Mouse (Mus musculus): ENCODE results near the gene Mab21l2. TPM values are rescaled to one million over a fixed set of nuclear protein-coding genes. Genes with fewer than 3 reads are reported as not detected.

Gene Mab21l2
- polyA plus RNA-seq, 1 experiment from 2014 or later, result 0.30 TPM

DNA sequence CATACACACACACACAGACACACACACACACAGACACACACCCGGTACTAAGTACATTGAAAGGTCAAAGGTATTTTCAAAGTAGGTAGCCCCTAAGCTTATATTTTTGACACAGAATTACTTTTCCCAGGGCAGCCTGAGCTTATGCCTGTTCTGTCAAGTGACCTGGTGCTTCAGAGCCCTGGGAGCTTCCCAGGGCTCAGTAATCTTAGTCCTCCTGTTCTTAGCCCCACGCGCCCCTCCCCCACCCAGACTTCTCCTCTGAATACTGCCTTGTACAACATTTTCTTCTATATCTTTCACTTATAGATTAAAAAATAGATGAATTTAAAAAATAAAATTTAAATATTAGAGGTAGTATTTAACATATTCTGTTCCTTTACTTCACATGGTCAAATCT is 3.6 kb downstream of the Mab21l2 start:
- Histone ChIP-seq H3K9ac (ENCODE audit: low read depth, low read length) (no peak overlapping the region), H3K27me3 (ENCODE audit: control insufficient read depth, insufficient read depth, low read length) (peaks cover 25% of the 10 kb centered on the region), H3K4me3 (ENCODE audit: low read length) (no peak overlapping the region), H3K4me1 (ENCODE audit: control insufficient read depth, insufficient read depth, low read length) (peaks cover 8% of the 10 kb centered on the region; the same call in 1 of the 2 replicates), H3K4me2 (replicated peaks; ENCODE audit: low read depth, low read length) (no peak overlapping the region), H3K27ac (ENCODE audit: low read depth, low read length) (no peak overlapping the region), H3K36me3 (ENCODE audit: control insufficient read depth, insufficient read depth, low read length) (no peaks in the 10 kb centered on the region), H3K9me3 (ENCODE audit: control insufficient read depth, low read length) (no peaks in the 10 kb centered on the region)
- ATAC-seq (ENCODE audit: low FRiP score, low TSS enrichment), result no peak
- 34% methylated on average over 3 of the region's 3 CpGs for WGBS

GRCm38 (mm10) chr3:86541863-86542397 is 6.5 kb downstream of the Mab21l2 start:
- Histone ChIP-seq H3K4me3 (ENCODE audit: low read length) (no peak overlapping the region), H3K36me3 (ENCODE audit: control insufficient read depth, insufficient read depth, low read length) (no peaks in the 10 kb centered on the region), H3K9ac (ENCODE audit: low read depth, low read length) (no peak overlapping the region), H3K4me2 (replicated peaks; ENCODE audit: low read depth, low read length) (no peak overlapping the region), H3K27ac (ENCODE audit: low read depth, low read length) (no peak overlapping the region), H3K27me3 (ENCODE audit: control insufficient read depth, insufficient read depth, low read length) (peaks cover 13% of the 10 kb centered on the region), H3K4me1 (ENCODE audit: control insufficient read depth, insufficient read depth, low read length) (peaks cover 12% of the 10 kb centered on the region), H3K9me3 (ENCODE audit: control insufficient read depth, low read length) (no peaks in the 10 kb centered on the region)
- ATAC-seq (ENCODE audit: low FRiP score, low TSS enrichment), result no peak
- 61% methylated on average over 1 of the region's 1 CpGs for WGBS

GRCm38 (mm10) chr3:86541074-86541614 is 7.3 kb downstream of the Mab21l2 start:
- Histone ChIP-seq H3K4me2 (replicated peaks; ENCODE audit: low read depth, low read length) (no peak overlapping the region), H3K27ac (ENCODE audit: low read depth, low read length) (no peak overlapping the region), H3K4me1 (ENCODE audit: control insufficient read depth, insufficient read depth, low read length) (peaks cover 10% of the 10 kb centered on the region), H3K36me3 (ENCODE audit: control insufficient read depth, insufficient read depth, low read length) (no peaks in the 10 kb centered on the region), H3K4me3 (ENCODE audit: low read length) (no peak overlapping the region), H3K9me3 (ENCODE audit: control insufficient read depth, low read length) (no peaks in the 10 kb centered on the region), H3K9ac (ENCODE audit: low read depth, low read length) (no peak overlapping the region), H3K27me3 (ENCODE audit: control insufficient read depth, insufficient read depth, low read length) (peaks cover 7% of the 10 kb centered on the region)
- no peak for ATAC-seq (ENCODE audit: low FRiP score, low TSS enrichment)
- 81% methylated on average over 4 of the region's 4 CpGs for WGBS

DNA sequence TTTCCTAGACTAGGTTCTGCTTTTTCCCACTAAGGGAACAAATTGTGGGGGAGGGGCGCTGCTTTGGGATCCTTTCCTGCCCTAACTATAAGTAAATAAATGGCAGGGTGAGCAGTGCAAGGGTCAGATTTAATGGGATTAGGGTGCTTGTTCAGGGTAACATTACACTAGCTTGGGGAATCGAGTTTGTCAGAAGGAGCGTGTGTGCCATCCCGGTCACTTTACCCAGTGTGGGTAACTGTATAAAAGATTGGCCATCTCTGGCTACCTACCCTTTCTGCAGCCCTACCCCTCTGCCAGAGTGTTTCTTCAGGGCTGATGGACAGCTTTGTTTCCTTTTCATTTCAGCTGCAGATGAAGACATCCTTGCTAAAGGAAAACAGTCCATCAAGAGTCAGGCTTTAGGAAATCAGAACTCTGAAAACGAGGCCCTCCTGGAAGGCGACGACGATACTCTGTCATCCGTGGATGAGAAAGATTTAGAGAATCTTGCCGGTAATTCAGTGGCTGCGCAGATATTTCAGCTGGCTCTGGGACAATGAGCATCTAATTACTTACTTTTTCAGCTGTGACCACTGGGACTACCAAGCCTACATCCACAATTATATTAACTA is 8.8 kb downstream of the Mab21l2 start:
- peak overlapping the region; percentile 17 for H3K4me2 ChIP-seq (replicated peaks; ENCODE audit: low read depth, low read length)
- peaks cover 10% of the 10 kb centered on the region for H3K4me1 ChIP-seq (ENCODE audit: control insufficient read depth, insufficient read depth, low read length)
- ATAC-seq (ENCODE audit: low FRiP score, low TSS enrichment), result peak; percentile 80; the same call in 1 of the 2 replicates
- H3K27ac ChIP-seq (ENCODE audit: low read depth, low read length), result no peak overlapping the region
- H3K9me3 ChIP-seq (ENCODE audit: control insufficient read depth, low read length), result no peaks in the 10 kb centered on the region
- 25% methylated on average over 11 of the region's 11 CpGs for WGBS
- no peaks in the 10 kb centered on the region for H3K36me3 ChIP-seq (ENCODE audit: control insufficient read depth, insufficient read depth, low read length)
- no peak overlapping the region for H3K4me3 ChIP-seq (ENCODE audit: low read length)
- H3K9ac ChIP-seq (ENCODE audit: low read depth, low read length), result no peak overlapping the region
- H3K27me3 ChIP-seq (ENCODE audit: control insufficient read depth, insufficient read depth, low read length), result peaks cover 5% of the 10 kb centered on the region

DNA sequence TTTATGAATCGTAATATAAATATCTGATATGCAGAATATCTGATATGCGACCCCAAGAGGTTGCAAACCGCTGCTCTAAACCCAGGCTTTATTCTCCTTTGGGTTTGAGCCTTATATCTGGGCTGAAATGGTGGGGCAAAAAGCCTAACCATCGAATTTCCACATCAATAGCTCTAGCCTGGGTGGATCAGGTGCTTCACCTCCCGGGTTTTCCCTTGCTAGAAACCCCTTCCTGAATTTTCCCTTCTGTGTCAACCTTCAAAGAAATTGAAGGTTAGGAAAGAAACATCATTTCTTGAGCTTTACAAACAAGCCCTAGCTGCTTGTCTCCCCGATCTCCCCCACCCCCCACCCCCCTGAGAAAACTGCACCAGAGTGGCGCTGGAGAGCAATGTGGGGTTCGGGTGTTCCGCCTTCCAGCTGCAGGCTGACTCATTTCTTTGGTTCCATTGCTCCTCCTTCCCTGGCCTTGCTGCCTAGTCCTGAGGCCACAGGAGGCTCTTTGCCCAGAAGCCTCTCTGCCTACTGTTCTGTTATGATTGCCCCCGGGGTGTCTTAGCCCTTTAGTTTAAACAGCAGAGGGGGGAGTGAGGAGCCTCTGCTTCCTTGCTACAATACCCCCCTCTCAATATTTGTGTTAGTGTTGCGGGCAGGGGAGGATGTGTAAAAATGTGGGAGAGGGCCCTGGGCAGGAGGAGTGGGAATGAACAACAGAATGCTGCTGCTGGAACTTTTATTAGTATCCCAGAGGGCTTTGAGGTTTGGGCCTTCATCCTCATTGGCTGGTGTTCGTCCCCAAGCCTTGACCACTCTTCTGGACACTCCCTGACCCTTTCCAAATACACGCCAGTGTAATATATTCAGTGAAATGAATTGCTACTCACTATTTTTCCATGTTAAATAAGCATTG is 9.5 kb downstream of the Mab21l2 start:
- Histone ChIP-seq H3K4me3 (ENCODE audit: low read length) (no peak overlapping the region), H3K9ac (ENCODE audit: low read depth, low read length) (no peak overlapping the region), H3K9me3 (ENCODE audit: control insufficient read depth, low read length) (no peaks in the 10 kb centered on the region), H3K4me1 (ENCODE audit: control insufficient read depth, insufficient read depth, low read length) (peaks cover 10% of the 10 kb centered on the region), H3K4me2 (replicated peaks; ENCODE audit: low read depth, low read length) (peak overlapping the region; percentile 17), H3K27me3 (ENCODE audit: control insufficient read depth, insufficient read depth, low read length) (peaks cover 4% of the 10 kb centered on the region; the same call in 1 of the 2 replicates), H3K36me3 (ENCODE audit: control insufficient read depth, insufficient read depth, low read length) (no peaks in the 10 kb centered on the region), H3K27ac (ENCODE audit: low read depth, low read length) (no peak overlapping the region)
- 16% methylated on average over 13 of the region's 13 CpGs for WGBS
- ATAC-seq (ENCODE audit: low FRiP score, low TSS enrichment), result peak; percentile 68

DNA sequence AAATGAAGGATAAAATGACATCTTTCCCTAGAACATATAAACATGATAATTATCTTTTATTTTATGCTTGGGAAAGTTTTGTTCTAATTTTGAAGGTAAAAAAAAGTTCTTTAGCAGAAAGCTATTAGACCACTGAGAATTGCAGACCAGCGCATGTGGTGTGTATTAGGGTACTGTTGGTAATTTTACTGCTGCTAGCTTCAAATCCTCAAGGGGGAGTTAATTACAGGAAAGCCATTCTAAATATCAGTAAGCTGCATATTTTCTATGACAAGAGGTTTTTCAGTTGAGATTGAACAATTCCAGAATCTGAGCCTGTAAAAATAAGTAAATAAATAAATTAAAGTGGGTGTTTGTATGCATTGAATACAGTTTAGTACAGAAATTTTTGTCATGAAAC is 11.7 kb downstream of the Mab21l2 start:
- H3K27me3 ChIP-seq (ENCODE audit: control insufficient read depth, insufficient read depth, low read length), result no peaks in the 10 kb centered on the region; the same call in 1 of the 2 replicates
- no peak for ATAC-seq (ENCODE audit: low FRiP score, low TSS enrichment)
- H3K36me3 ChIP-seq (ENCODE audit: control insufficient read depth, insufficient read depth, low read length), result no peaks in the 10 kb centered on the region
- H3K4me3 ChIP-seq (ENCODE audit: low read length), result no peak overlapping the region
- no peaks in the 10 kb centered on the region for H3K9me3 ChIP-seq (ENCODE audit: control insufficient read depth, low read length)
- 88% methylated on average over 1 of the region's 1 CpGs for WGBS
- no peak overlapping the region for H3K4me2 ChIP-seq (replicated peaks; ENCODE audit: low read depth, low read length)
- H3K9ac ChIP-seq (ENCODE audit: low read depth, low read length), result no peak overlapping the region
- no peak overlapping the region for H3K27ac ChIP-seq (ENCODE audit: low read depth, low read length)
- peaks cover 10% of the 10 kb centered on the region for H3K4me1 ChIP-seq (ENCODE audit: control insufficient read depth, insufficient read depth, low read length)

DNA sequence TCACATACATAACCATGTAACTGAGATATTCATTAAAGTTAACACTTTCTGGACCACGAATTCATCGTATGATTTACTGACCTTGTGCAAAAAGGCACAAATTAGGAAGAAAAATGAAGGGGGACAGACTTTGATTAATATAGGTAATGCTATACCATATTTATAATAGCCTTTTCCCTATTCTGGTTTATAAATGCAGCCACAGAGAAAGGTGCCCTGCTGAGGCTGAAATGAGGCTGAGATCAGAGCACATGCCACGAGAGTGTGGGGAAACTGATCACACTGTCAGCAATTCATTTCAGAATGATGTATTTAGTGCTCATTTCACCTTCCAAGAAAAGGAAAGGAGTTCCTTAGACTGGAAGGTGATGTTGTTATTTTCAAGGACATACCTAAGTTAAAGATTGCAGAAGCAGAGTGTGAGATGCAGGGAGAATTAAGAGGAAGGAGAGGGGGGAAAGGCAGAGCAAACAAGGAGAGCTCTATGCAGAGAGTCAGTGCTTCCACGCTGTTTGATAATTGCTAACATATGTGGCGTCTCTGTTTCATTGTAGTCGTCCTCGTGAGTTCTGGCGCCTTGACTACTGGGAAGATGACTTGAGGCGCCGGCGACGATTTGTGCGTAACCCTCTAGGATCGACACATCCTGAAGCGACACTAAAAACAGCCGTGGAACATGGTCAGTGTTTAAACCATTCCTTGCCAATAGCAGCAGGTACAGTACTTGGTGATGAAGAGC is 16.7 kb downstream of the Mab21l2 start:
- Histone ChIP-seq H3K4me1 (ENCODE audit: control insufficient read depth, insufficient read depth, low read length) (no peaks in the 10 kb centered on the region), H3K4me3 (ENCODE audit: low read length) (no peak overlapping the region), H3K9me3 (ENCODE audit: control insufficient read depth, low read length) (no peaks in the 10 kb centered on the region), H3K27ac (ENCODE audit: low read depth, low read length) (no peak overlapping the region), H3K9ac (ENCODE audit: low read depth, low read length) (no peak overlapping the region), H3K27me3 (ENCODE audit: control insufficient read depth, insufficient read depth, low read length) (no peaks in the 10 kb centered on the region), H3K36me3 (ENCODE audit: control insufficient read depth, insufficient read depth, low read length) (no peaks in the 10 kb centered on the region), H3K4me2 (replicated peaks; ENCODE audit: low read depth, low read length) (no peak overlapping the region)
- WGBS, result 74% methylated on average over 16 of the region's 16 CpGs
- no peak for ATAC-seq (ENCODE audit: low FRiP score, low TSS enrichment)

DNA sequence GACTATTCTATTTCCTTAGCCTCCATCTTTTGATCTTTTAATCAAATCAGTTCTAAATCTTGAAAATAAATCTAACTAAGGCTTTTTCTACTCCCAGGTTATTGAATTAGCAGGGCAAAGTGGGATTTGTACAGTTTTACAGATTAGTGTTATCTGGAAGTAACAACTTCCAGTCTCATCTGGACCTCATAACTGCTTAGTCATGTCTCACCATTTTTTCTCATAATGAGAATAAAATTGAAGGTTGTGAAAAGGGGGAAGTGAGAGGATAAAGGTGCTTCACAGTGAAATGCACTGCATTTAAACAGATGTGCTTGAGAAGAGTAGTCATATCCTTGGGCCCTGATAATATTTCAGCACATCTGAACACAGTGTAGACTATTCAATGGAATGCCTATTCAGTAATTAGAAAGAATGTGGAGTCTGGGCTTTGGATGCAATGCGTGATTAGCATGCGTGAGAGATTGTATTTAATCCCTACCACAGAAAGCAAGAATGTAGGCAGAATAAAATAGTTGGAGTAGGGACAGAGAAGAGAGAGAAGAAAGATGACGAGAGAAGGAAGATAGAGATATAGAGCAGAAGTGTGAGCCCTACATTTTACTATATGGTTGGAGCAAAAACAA is 25.4 kb downstream of the Mab21l2 start:
- H3K9ac ChIP-seq (ENCODE audit: low read depth, low read length), result no peak overlapping the region
- ATAC-seq (ENCODE audit: low FRiP score, low TSS enrichment), result no peak
- H3K36me3 ChIP-seq (ENCODE audit: control insufficient read depth, insufficient read depth, low read length), result no peaks in the 10 kb centered on the region
- H3K9me3 ChIP-seq (ENCODE audit: control insufficient read depth, low read length), result no peaks in the 10 kb centered on the region
- H3K27me3 ChIP-seq (ENCODE audit: control insufficient read depth, insufficient read depth, low read length), result no peaks in the 10 kb centered on the region
- H3K4me1 ChIP-seq (ENCODE audit: control insufficient read depth, insufficient read depth, low read length), result no peaks in the 10 kb centered on the region
- 89% methylated on average over 3 of the region's 3 CpGs for WGBS
- no peak overlapping the region for H3K4me2 ChIP-seq (replicated peaks; ENCODE audit: low read depth, low read length)
- H3K27ac ChIP-seq (ENCODE audit: low read depth, low read length), result no peak overlapping the region
- no peak overlapping the region for H3K4me3 ChIP-seq (ENCODE audit: low read length)

Data from kidney, embryonic 14.5 days (tissue).